Mouse (Mus musculus): Measurements from ENCODE around the gene Eif2s3y. TPM values are rescaled to one million over a fixed set of nuclear protein-coding genes. Genes with fewer than 3 reads are reported as not detected.
A peak's percentile ranks its signal among the peaks of the same experiment; 100 is the strongest.

Gene Eif2s3y
- total RNA-seq (2017), result 148 and 154 TPM in 2 replicates

DNA sequence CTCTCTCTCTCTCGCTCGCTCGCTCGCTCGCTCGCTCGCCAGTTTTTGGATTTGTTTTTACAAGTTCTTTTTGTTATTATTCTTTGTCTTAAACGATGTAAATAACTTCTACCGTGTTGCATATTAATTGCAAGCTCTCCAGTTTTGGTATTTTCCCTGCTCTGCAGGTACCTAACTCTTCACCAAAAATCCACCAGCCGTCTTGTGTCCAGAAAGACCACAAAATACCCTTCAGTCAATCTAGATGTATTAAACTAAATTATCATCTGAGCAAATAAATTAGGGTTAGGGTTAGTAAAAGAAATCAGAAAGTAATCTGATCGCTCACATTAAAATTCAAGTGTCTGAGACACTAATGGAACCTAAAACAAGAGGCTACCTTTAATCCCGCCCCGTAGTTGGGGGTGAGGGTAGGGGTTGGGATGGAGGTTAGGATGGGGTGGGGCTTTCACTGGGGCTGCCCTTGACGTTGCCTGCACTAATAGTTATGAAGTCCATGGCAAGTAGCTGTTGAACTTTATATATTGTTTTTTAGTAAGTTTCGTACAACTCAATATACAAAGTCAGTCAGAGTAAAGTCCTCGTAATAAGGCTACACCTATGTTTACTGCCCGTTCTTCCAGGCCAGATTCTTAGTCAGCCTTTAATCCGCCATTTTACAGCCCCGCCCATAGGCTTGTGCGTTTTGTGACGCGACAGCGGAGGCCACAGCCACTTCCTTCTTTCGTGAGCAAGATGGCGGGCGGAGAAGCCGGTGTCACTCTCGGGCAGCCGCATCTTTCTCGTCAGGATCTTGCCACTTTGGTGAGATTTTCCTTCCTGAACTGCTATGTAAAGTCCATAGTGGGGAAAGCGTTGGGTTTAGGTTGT lies at the start of gene Eif2s3y:
TSS of gene Eif2s3y (plus strand) at position 662 of the 870 bp plus-strand sequence.
- peak; percentile 97 to 99 for ATAC-seq (replicated peaks in 1 of 2; ENCODE audit: insufficient read depth in 1 of 2, low FRiP score in 2 of 2, low TSS enrichment in 1 of 2, low read depth in 1 of 2, poor library complexity in 2 of 2, severe bottlenecking in 2 of 2)

Other genes with a start within 250 kb of the Eif2s3y start
- not detected in 2 replicates for gene Zfy1, start 213.1 kb upstream of the Eif2s3y start, total RNA-seq (2017)
- not detected in 2 replicates for gene Uba1y, start 191.9 kb upstream of the Eif2s3y start, total RNA-seq (2017)
- 22.4 and 43.8 TPM in 2 replicates for gene Kdm5d, start 112.8 kb upstream of the Eif2s3y start, total RNA-seq (2017)
- 45.9 and 55.0 TPM in 2 replicates for gene Uty, start 235.2 kb downstream of the Eif2s3y start, total RNA-seq (2017)

Measured in hematopoietic stem cell, adult 5-6 weeks (primary cell).